Mouse (Mus musculus): ENCODE data around the gene Gm13084.
"Not testable (repeated sequence)": the region's sequence is repeated elsewhere in the genome, so short reads cannot be mapped to it uniquely, and the experiment has no call there.

Gm13084 gene

GRCm38 (mm10) chr4:143815993-143816392 lies at the start of gene Gm13084:
TSS of gene Gm13084 (minus strand) at chr4:143816093.
- no peak for DNase-seq

GRCm38 (mm10) chr4:143846197-143846596 lies 30.3 kb upstream of the Gm13084 start, which contains the start of gene Gm13103:
TSS of gene Gm13103 (plus strand) at chr4:143846497.
- DNase-seq, result not testable (repeated sequence)

GRCm38 (mm10) chr4:143789052-143789451 lies 26.8 kb downstream of the Gm13084 start, which contains the start of gene Gm13023:
TSS of gene Gm13023 (plus strand) at chr4:143789352.
- DNase-seq, result not testable (repeated sequence)
